Mouse (Mus musculus) thymus, adult 2 months (tissue): ENCODE measurements around the gene Irf2bpl. TPM values are rescaled to one million over a fixed set of nuclear protein-coding genes. Genes with fewer than 3 reads are reported as not detected.
A peak's percentile ranks its signal among the peaks of the same experiment; 100 is the strongest.

Experiments
- DNase-seq: peaks from one replicate; pipeline ENCODE4 v3.0.0; 2021
- H3K27ac ChIP-seq: fragments of 200-500 bp; 2 replicates; pipeline ENCODE4 v1.5.1; 2012; ENCODE audit warnings: low read length, control low read depth; ENCODE audit not compliant: control insufficient read depth, insufficient read depth
- H3K27me3 ChIP-seq: fragments of 200-500 bp; 2 replicates; pipeline ENCODE4 v1.6.1; 2012; ENCODE audit warnings: mild to moderate bottlenecking, low read length, moderate library complexity, mixed read lengths; ENCODE audit not compliant: control insufficient read depth, insufficient read depth
- H3K36me3 ChIP-seq: fragments of 200-500 bp; 2 replicates; pipeline ENCODE4 v1.6.1; 2012; ENCODE audit warnings: mild to moderate bottlenecking, low read length, moderate library complexity; ENCODE audit not compliant: control insufficient read depth, insufficient read depth
- H3K4me1 ChIP-seq: fragments of 200-500 bp; replicated peaks from 2 replicates; pipeline ENCODE4 v1.6.1; 2012; ENCODE audit warnings: low read length; ENCODE audit not compliant: control insufficient read depth, insufficient read depth
- H3K4me3 ChIP-seq: fragments of 200-500 bp; 2 replicates; pipeline ENCODE4 v1.5.1; 2012; ENCODE audit warnings: mild to moderate bottlenecking, low read length, control low read depth, moderate library complexity; ENCODE audit not compliant: control insufficient read depth, insufficient read depth
- CTCF ChIP-seq: fragments of 200-500 bp; IDR thresholded peaks from 2 replicates; pipeline ENCODE4 v1.5.1; 2012; ENCODE audit warnings: mild to moderate bottlenecking, control low read depth, low read length, moderate library complexity, borderline replicate concordance; ENCODE audit not compliant: control insufficient read depth, poor library complexity, insufficient read depth; ENCODE audit errors: extremely low read depth
- POLR2A ChIP-seq: fragments of 200-500 bp; IDR thresholded peaks from 2 replicates; pipeline ENCODE4 v1.6.1; 2012; ENCODE audit warnings: mild to moderate bottlenecking, low read length, control low read depth, moderate library complexity; ENCODE audit not compliant: control insufficient read depth, poor library complexity, insufficient read depth; ENCODE audit errors: extremely low read depth
- WGBS: fragments of 180-500 bp; shearing (Covaris S2); methylation state at CpG from one replicate; pipeline ENCODE4 v1.1.7; 2018; 5-methylcytosine and 5-hydroxymethylcytosine counted together
- polyA plus RNA-seq: library from polyadenylated mRNA; depleted of rRNA; stranded (reverse); fragments of >200 nt; gene quantifications from 2 replicates; pipeline ENCODE4 v1.2.3, GENCODE M21; 2012

Irf2bpl gene
- polyA plus RNA-seq, 1 experiment = 38.6 TPM

GRCm38 (mm10) chr12:86890796-86891301, 6.3 kb upstream of the Irf2bpl start:
- Histone ChIP-seq H3K4me3 (peak overlapping the region; percentile 27), H3K27me3 (no peaks in the 10 kb centered on the region), H3K27ac (peak overlapping the region; percentile 99), H3K36me3 (no peaks in the 10 kb centered on the region), H3K4me1 (peaks cover 55% of the 10 kb centered on the region)
- DNase-seq = peak; percentile 42
- WGBS = 40% methylated on average over 8 of the region's 8 CpGs
- TF ChIP-seq CTCF = no peak
- no peak for TF ChIP-seq POLR2A

- DNase-seq = no peak
- Histone ChIP-seq H3K27me3 (no peaks in the 10 kb centered on the region), H3K4me3 (no peak overlapping the region), H3K4me1 (peaks cover 59% of the 10 kb centered on the region), H3K27ac (peak overlapping the region; percentile 99), H3K36me3 (no peaks in the 10 kb centered on the region)
- WGBS = 90% methylated on average over 12 of the region's 12 CpGs
- TF ChIP-seq POLR2A (no peak), CTCF (no peak)
Observed at GRCm38 (mm10) chr12:86890091-86890720, 5.6 kb upstream of the Irf2bpl start.

DNA sequence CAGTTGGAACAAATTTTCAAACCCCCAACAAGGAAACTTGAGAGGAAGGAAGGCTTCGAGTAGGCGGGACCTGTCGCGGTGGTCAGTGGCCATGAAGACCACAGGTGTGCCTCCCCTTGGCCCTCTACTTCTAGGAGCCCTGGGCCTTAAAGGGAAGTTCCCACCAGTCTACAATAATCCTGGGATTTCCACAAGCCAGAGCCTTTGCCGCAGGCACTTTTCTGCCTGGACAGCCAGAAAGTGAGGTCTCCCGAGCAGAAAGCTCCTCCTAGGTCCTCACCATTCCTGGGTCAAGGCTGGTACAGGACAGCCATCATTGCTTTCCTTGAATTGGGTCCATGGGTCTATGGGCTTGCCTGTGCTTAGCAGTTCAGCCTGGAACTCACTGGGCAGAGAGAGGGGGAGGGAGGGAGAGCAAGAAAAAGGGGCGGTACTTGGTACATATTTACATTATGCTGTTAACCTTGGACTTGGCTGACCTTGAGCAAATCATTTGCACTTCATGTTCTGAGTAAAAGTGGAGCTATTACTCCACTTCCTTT, 4.6 kb upstream of the Irf2bpl start:
- DNase-seq = no peak
- H3K27me3 ChIP-seq = no peaks in the 10 kb centered on the region
- H3K4me3 ChIP-seq = peak overlapping the region; percentile 42
- whole genome bisulfite sequencing = 24% methylated on average over 7 of the region's 7 CpGs
- peak overlapping the region; percentile 49 for H3K27ac ChIP-seq
- H3K4me1 ChIP-seq = peaks cover 57% of the 10 kb centered on the region
- H3K36me3 ChIP-seq = no peaks in the 10 kb centered on the region
- TF ChIP-seq CTCF (no peak), POLR2A (no peak)

- peak overlapping the region; percentile 42 for H3K4me3 ChIP-seq
- TF ChIP-seq POLR2A = peak; percentile 34; the same call in 1 of the 2 replicates
- TF ChIP-seq CTCF = peak; percentile 44; the same call in 1 of the 2 replicates
- peak; percentile 82 for DNase-seq
- under 1% methylated on average over 46 of the region's 47 CpGs for WGBS
- H3K4me1 ChIP-seq = peaks cover 53% of the 10 kb centered on the region
- no peaks in the 10 kb centered on the region for H3K36me3 ChIP-seq
- H3K27me3 ChIP-seq = no peaks in the 10 kb centered on the region; the same call in 1 of the 2 replicates
- peak overlapping the region; percentile 73 for H3K27ac ChIP-seq
Observed at GRCm38 (mm10) chr12:86888130-86889069, 3.8 kb upstream of the Irf2bpl start.

DNA sequence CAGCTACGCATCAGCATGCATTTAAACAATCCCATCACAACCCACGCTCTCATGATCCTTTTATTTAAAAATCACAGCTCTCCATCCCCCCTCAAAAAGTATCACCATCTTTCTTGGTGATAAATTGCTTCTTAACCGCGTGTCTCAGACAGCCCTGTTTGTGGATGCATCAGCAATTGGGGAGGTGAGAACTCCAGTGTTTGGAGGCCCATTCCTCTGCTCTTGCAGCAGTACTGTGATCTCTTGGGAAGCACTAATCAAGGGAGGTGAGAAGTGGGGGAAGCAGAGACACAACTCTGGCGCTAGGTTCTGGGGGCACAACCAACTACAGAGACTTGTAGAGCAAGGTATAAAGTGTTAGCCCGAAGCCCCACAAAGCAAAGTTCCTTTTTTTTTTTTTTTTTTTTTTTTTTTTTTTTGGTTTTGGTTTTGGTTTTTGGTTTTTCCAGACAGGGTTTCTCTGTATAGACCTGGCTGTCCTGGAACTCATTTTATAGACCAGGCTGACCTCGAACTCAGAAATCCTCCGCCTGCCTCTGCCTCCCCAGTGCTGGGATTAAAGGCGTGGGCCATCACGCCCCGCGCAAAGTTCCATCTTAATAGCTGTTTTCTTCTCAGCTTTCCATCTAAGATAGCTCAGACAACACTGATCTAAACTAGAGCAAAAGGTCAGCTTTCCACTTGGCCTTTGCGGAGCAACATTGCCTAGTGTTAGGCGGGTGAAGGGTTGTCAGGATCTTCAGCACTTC, 3.0 kb upstream of the Irf2bpl start:
- Histone ChIP-seq H3K4me1 (peaks cover 53% of the 10 kb centered on the region), H3K27ac (peak overlapping the region; percentile 42), H3K36me3 (no peaks in the 10 kb centered on the region), H3K4me3 (peak overlapping the region; percentile 42), H3K27me3 (no peaks in the 10 kb centered on the region; the same call in 1 of the 2 replicates)
- TF ChIP-seq POLR2A (no peak), CTCF (no peak)
- DNase-seq = no peak
- 31% methylated on average over 14 of the region's 14 CpGs for WGBS
